Mouse (Mus musculus) embryonic facial prominence, embryonic 14.5 days (tissue): Measurements from ENCODE around the gene Sstr2. TPM values are rescaled to one million over a fixed set of nuclear protein-coding genes. Genes with fewer than 3 reads are reported as not detected.

ENCODE experiments used
- ATAC-seq: fragments of 200-750 bp; cut with Nextera tagmentation; 2 replicates; pipeline ENCODE4 v1.8.0; 2017; ENCODE audit warnings: low read depth, moderate number of reproducible peaks, moderate TSS enrichment
- DNase-seq: peaks from one replicate; pipeline ENCODE4 v3.0.0-alpha.2; 2015; ENCODE audit warnings: low spot score
- H3K27ac ChIP-seq: fragments of 300-500 bp; sonication (generic); replicated peaks from 2 replicates; pipeline ENCODE4 v1.5.1; 2014; ENCODE audit warnings: low read depth, mild to moderate bottlenecking, low read length, moderate library complexity
- H3K27me3 ChIP-seq: fragments of 300-500 bp; sonication (generic); replicated peaks from 2 replicates; pipeline ENCODE4 v1.6.1; 2014; ENCODE audit warnings: low read length; ENCODE audit not compliant: control insufficient read depth, insufficient read depth
- H3K36me3 ChIP-seq: fragments of 300-500 bp; sonication (generic); 2 replicates; pipeline ENCODE4 v1.6.1; 2014; ENCODE audit warnings: low read length, mixed read lengths; ENCODE audit not compliant: control insufficient read depth, insufficient read depth
- H3K4me1 ChIP-seq: fragments of 300-500 bp; sonication (generic); 2 replicates; pipeline ENCODE4 v1.6.1; 2014; ENCODE audit warnings: antibody characterized with exemption, low read length; ENCODE audit not compliant: control insufficient read depth, insufficient read depth
- H3K4me2 ChIP-seq: fragments of 300-500 bp; sonication (generic); 2 replicates; pipeline ENCODE4 v1.6.1; 2014; ENCODE audit warnings: low read depth, mild to moderate bottlenecking, low read length, moderate library complexity, mixed read lengths
- H3K4me3 ChIP-seq: fragments of 300-500 bp; sonication (generic); 2 replicates; pipeline ENCODE4 v1.5.1; 2014; ENCODE audit warnings: low read depth, mild to moderate bottlenecking, low read length
- H3K9ac ChIP-seq: fragments of 300-500 bp; sonication (generic); 2 replicates; pipeline ENCODE4 v1.6.1; 2014; ENCODE audit warnings: low read depth, mild to moderate bottlenecking, low read length, moderate library complexity, mixed read lengths
- H3K9me3 ChIP-seq: fragments of 300-500 bp; sonication (generic); 2 replicates; pipeline ENCODE4 v1.6.1; 2016; ENCODE audit warnings: low read length; ENCODE audit not compliant: control insufficient read depth
- WGBS: fragments of 180-500 bp; shearing (Covaris S2); extraction: QIAGEN DNeasy Blood & Tissue Kit; methylation state at CpG from one replicate; pipeline ENCODE4 v1.1.7; 2014; 5-methylcytosine and 5-hydroxymethylcytosine counted together
- polyA plus RNA-seq: library from polyadenylated mRNA; unstranded; fragments of >200 nt; fragmentation: Nextera tagmentation; extraction: Ambion mirVana; gene quantifications from 2 replicates; pipeline ENCODE4 v1.2.1, GENCODE M21; 2014

Gene Sstr2
- polyA plus RNA-seq, 1 experiment from 2014 or later, result 0.71 TPM

DNA sequence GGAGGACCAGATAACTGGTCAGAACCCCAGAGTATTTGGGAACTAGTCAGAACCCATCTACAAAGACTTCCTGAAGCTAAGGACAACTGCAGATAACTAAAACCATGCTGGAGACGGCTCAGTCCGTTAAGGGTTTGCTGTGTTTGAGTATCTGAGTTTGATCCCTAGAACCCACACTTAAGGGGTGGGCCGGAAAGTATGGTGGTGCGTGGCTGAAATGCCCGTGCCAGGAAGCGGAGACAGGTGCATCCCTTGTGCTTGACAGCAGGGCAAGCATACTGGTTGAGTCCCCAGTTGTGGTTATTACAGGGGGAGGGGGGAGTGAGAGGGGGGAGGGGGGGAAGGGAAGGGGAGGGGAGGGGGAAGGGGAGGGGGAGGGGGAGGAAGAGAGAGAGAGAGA lies 4.7 kb upstream of the Sstr2 start:
- H3K4me1 ChIP-seq, result peaks cover 29% of the 10 kb centered on the region
- H3K4me2 ChIP-seq, result no peak overlapping the region
- H3K27me3 ChIP-seq, result peaks cover 23% of the 10 kb centered on the region
- no peak for ATAC-seq
- no peak for DNase-seq
- no peak overlapping the region for H3K27ac ChIP-seq
- no peak overlapping the region for H3K4me3 ChIP-seq
- WGBS, result 69% methylated on average over 6 of the region's 6 CpGs
- H3K9me3 ChIP-seq, result no peaks in the 10 kb centered on the region
- no peaks in the 10 kb centered on the region for H3K36me3 ChIP-seq
- H3K9ac ChIP-seq, result no peak overlapping the region

DNA sequence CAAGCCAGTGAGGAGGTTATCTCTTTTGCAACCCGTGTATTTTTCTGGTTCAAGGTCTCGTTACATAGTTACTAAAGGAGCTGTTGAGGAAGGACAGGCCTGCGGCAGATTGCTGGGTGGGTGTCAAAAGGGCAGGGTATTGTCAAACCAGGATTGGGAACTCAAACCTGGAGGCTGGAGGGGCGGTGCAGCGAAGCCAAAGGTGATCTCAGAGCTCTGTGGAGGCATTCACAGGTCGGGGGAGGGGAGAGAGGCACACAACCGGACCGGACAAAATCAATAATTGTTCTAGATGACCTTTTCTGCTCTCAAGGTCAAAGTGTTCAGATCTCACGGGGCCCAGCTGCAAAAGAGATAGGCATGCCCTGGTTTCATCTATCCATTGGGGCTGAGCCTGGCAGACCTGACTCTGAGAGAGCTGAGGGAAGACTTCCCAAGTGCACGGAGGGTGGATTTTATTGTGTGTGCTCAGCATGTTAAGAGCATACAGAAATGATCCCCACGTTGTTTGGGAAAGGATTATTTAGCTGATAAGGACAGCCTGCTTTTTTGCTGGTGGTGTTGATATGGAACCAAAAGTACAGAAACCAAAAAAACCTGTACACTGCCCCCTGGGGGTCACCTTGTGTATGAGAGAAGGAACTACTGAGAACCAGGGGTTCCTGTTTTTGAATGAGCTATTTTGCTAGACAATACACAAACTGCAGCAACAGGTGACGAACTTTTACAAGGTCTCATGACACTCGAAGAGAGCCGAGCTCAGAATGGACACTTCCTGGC lies 1.8 kb upstream of the Sstr2 start:
- peaks cover 48% of the 10 kb centered on the region for H3K27me3 ChIP-seq
- DNase-seq (peak; percentile 63), ATAC-seq (no peak)
- H3K9me3 ChIP-seq, result no peaks in the 10 kb centered on the region
- no peak overlapping the region for H3K27ac ChIP-seq
- no peak overlapping the region for H3K4me2 ChIP-seq
- H3K9ac ChIP-seq, result no peak overlapping the region
- peaks cover 20% of the 10 kb centered on the region for H3K4me1 ChIP-seq
- WGBS, result 34% methylated on average over 14 of the region's 14 CpGs
- H3K36me3 ChIP-seq, result no peaks in the 10 kb centered on the region
- no peak overlapping the region for H3K4me3 ChIP-seq

- no peak overlapping the region for H3K9ac ChIP-seq
- peak overlapping the region; percentile 97 for H3K4me2 ChIP-seq
- no peaks in the 10 kb centered on the region for H3K36me3 ChIP-seq
- H3K27ac ChIP-seq, result no peak overlapping the region
- no peak for DNase-seq
- ATAC-seq, result no peak
- H3K9me3 ChIP-seq, result no peaks in the 10 kb centered on the region
- WGBS, result 20% methylated on average over 4 of the region's 4 CpGs
- peak overlapping the region; percentile 48 for H3K4me3 ChIP-seq
- H3K27me3 ChIP-seq, result peaks cover 48% of the 10 kb centered on the region
- H3K4me1 ChIP-seq, result peaks cover 19% of the 10 kb centered on the region
These were observed 855 bp upstream of the Sstr2 start for GRCm38 (mm10) chr11:113618303-113618671.

GRCm38 (mm10) chr11:113619420-113620080 lies 408 bp downstream of the Sstr2 start:
- Histone ChIP-seq H3K9ac (peak overlapping the region; percentile 51), H3K9me3 (no peaks in the 10 kb centered on the region), H3K27me3 (peaks cover 48% of the 10 kb centered on the region), H3K4me1 (peaks cover 19% of the 10 kb centered on the region), H3K27ac (no peak overlapping the region), H3K4me3 (peak overlapping the region; percentile 48), H3K36me3 (no peaks in the 10 kb centered on the region), H3K4me2 (peak overlapping the region; percentile 97)
- ATAC-seq (no peak), DNase-seq (no peak)
- WGBS, result 3% methylated on average over 31 of the region's 31 CpGs

- whole genome bisulfite sequencing, result 54% methylated on average over 2 of the region's 2 CpGs
- Histone ChIP-seq H3K36me3 (no peaks in the 10 kb centered on the region), H3K4me1 (peaks cover 19% of the 10 kb centered on the region), H3K27me3 (peaks cover 48% of the 10 kb centered on the region), H3K9ac (no peak overlapping the region), H3K4me3 (no peak overlapping the region), H3K4me2 (no peak overlapping the region), H3K27ac (no peak overlapping the region), H3K9me3 (no peaks in the 10 kb centered on the region)
- no peak for DNase-seq
- ATAC-seq, result no peak
These were observed 1.9 kb downstream of the Sstr2 start for GRCm38 (mm10) chr11:113621001-113621400.

- ATAC-seq (no peak), DNase-seq (no peak)
- H3K4me1 ChIP-seq, result peaks cover 19% of the 10 kb centered on the region
- peaks cover 48% of the 10 kb centered on the region for H3K27me3 ChIP-seq
- no peak overlapping the region for H3K4me2 ChIP-seq
- no peaks in the 10 kb centered on the region for H3K36me3 ChIP-seq
- no peaks in the 10 kb centered on the region for H3K9me3 ChIP-seq
- no peak overlapping the region for H3K27ac ChIP-seq
- H3K9ac ChIP-seq, result no peak overlapping the region
- WGBS, result 87% methylated on average over 4 of the region's 4 CpGs
- no peak overlapping the region for H3K4me3 ChIP-seq
These were observed 2.9 kb downstream of the Sstr2 start for GRCm38 (mm10) chr11:113622028-113622427.

- ATAC-seq, result no peak
- H3K27me3 ChIP-seq, result peaks cover 16% of the 10 kb centered on the region
These were observed 6.3 kb downstream of the Sstr2 start for GRCm38 (mm10) chr11:113625437-113625836.

GRCm38 (mm10) chr11:113627785-113628184 lies 8.6 kb downstream of the Sstr2 start:
- no peaks in the 10 kb centered on the region for H3K27me3 ChIP-seq
- no peak overlapping the region for H3K4me3 ChIP-seq
- no peak overlapping the region for H3K27ac ChIP-seq
- DNase-seq (no peak), ATAC-seq (no peak)
- H3K9me3 ChIP-seq, result no peaks in the 10 kb centered on the region
- no peaks in the 10 kb centered on the region for H3K36me3 ChIP-seq
- no peak overlapping the region for H3K9ac ChIP-seq
- H3K4me2 ChIP-seq, result no peak overlapping the region
- 57% methylated on average over 4 of the region's 4 CpGs for WGBS
- H3K4me1 ChIP-seq, result no peaks in the 10 kb centered on the region

More at GRCm38 (mm10) chr11:113625437-113625836, 6.3 kb downstream of the Sstr2 start:
- Histone ChIP-seq H3K4me3 (no peak overlapping the region), H3K27ac (no peak overlapping the region), H3K4me1 (no peaks in the 10 kb centered on the region), H3K9ac (no peak overlapping the region), H3K4me2 (no peak overlapping the region), H3K36me3 (no peaks in the 10 kb centered on the region), H3K9me3 (no peaks in the 10 kb centered on the region)
- no peak for DNase-seq
- WGBS, result 92% methylated on average over 18 of the region's 18 CpGs
